Mouse (Mus musculus) MEL (cell line): ENCODE measurements at regions not wholly inside any gene's neighbourhood (a gene's known extent, or its start where the extent isn't known, plus 50 kb on each side); places are given as distances from the start of the nearest gene placed in this dataset.

Experiments used
- CTCF ChIP-seq, 3 experiments: IDR thresholded peaks in 2 of 3; conservative IDR thresholded peaks in 1 of 3; 2 replicates each; pipeline ENCODE4 v1.5.1; 2011 to 2012; ENCODE audit warnings: low read length in 3 of 3, low read depth in 2 of 3, mild to moderate bottlenecking in 2 of 3, improper control_type of control experiment in 1 of 3, inconsistent platforms in 1 of 3, mixed read lengths in 1 of 3, moderate library complexity in 1 of 3; ENCODE audit not compliant: control insufficient read depth in 1 of 3, insufficient read depth in 1 of 3, poor library complexity in 1 of 3, severe bottlenecking in 1 of 3
- E2F4 ChIP-seq: IDR thresholded peaks from 2 replicates; pipeline ENCODE4 v1.6.1; 2011; ENCODE audit warnings: low read depth, low read length, improper control_type of control experiment, borderline replicate concordance
- ELF1 ChIP-seq: IDR thresholded peaks from 2 replicates; pipeline ENCODE4 v1.6.1; 2014; ENCODE audit warnings: low read depth, mild to moderate bottlenecking, inconsistent platforms, low read length, improper control_type of control experiment, moderate library complexity
- EP300 ChIP-seq, 2 experiments: IDR thresholded peaks; 2 replicates each; pipeline ENCODE4 v1.6.1; 2011; ENCODE audit warnings: improper control_type of control experiment in 2 of 2, low read length in 2 of 2, low read depth in 1 of 2, mild to moderate bottlenecking in 1 of 2
- GABPA ChIP-seq: IDR thresholded peaks from 2 replicates; pipeline ENCODE4 v1.6.1; 2012; ENCODE audit warnings: low read depth, mild to moderate bottlenecking, inconsistent platforms, low read length, improper control_type of control experiment, moderate library complexity
- MAX ChIP-seq: IDR thresholded peaks from 2 replicates; pipeline ENCODE4 v1.6.1; 2011; ENCODE audit warnings: low read length, improper control_type of control experiment
- MAZ ChIP-seq: IDR thresholded peaks from 2 replicates; pipeline ENCODE4 v1.6.1; 2012; ENCODE audit warnings: low read depth, mild to moderate bottlenecking, inconsistent platforms, low read length, improper control_type of control experiment
- MXI1 ChIP-seq: IDR thresholded peaks from 2 replicates; pipeline ENCODE4 v1.6.1; 2011; ENCODE audit warnings: mild to moderate bottlenecking, low read depth, low read length, improper control_type of control experiment
- POLR2A ChIP-seq, 2 experiments: IDR thresholded peaks; 2 replicates each; pipeline ENCODE4 v1.6.1; 2011 to 2012; ENCODE audit warnings: low read length in 2 of 2, mild to moderate bottlenecking in 2 of 2, control low read depth in 1 of 2, improper control_type of control experiment in 1 of 2, low read depth in 1 of 2, moderate library complexity in 1 of 2; ENCODE audit not compliant: control insufficient read depth in 1 of 2, insufficient read depth in 1 of 2, poor library complexity in 1 of 2
- SMC3 ChIP-seq: IDR thresholded peaks from 2 replicates; pipeline ENCODE4 v1.6.1; 2011; ENCODE audit warnings: low read depth, low read length, improper control_type of control experiment
- TCF12 ChIP-seq: IDR thresholded peaks from 2 replicates; pipeline ENCODE4 v1.6.1; 2014; ENCODE audit warnings: low read depth, mild to moderate bottlenecking, inconsistent platforms, low read length, improper control_type of control experiment, moderate library complexity
- UBTF ChIP-seq: IDR thresholded peaks from 2 replicates; pipeline ENCODE4 v1.6.1; 2012; ENCODE audit warnings: low read depth, mild to moderate bottlenecking, inconsistent platforms, low read length, improper control_type of control experiment, moderate library complexity, borderline replicate concordance; ENCODE audit not compliant: insufficient read depth
- USF2 ChIP-seq, 2 experiments: IDR thresholded peaks; 2 replicates each; pipeline ENCODE4 v1.6.1; 2011 to 2012; ENCODE audit warnings: improper control_type of control experiment in 2 of 2, low read length in 2 of 2, borderline replicate concordance in 1 of 2, inconsistent platforms in 1 of 2, low read depth in 1 of 2, mild to moderate bottlenecking in 1 of 2; ENCODE audit not compliant: insufficient read depth in 1 of 2
- ZC3H11A ChIP-seq: IDR thresholded peaks from 2 replicates; pipeline ENCODE4 v1.6.1; 2012; ENCODE audit warnings: low read depth, mild to moderate bottlenecking, inconsistent platforms, low read length, improper control_type of control experiment

DNA sequence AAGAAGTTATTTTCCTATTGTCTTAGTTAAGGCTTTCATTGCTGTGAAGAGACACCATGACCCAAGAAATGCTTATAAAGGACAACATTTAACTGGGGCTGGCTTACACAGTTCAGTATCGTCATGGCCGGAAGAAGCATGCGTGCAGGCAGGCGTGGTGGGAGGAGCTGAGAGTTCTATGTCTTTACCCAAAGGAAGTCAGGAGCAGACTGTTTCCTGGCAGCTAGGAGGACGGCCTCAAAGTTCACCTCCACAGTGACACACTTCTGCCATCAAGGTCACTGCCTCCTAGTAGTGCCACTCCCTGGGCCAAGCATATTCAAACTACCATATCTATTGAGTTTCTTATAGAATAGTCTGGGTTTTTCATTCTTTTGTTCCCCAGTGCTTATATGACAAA, 148.4 kb upstream of the Tbca start:
- no peak for TF ChIP-seq POLR2A (IDR thresholded peaks at IDR 0.05; ENCODE audit: control insufficient read depth in 1 of 2, insufficient read depth in 1 of 2, low read depth in 1 of 2, low read length in 2 of 2, poor library complexity in 1 of 2)
- TF ChIP-seq USF2 (IDR thresholded peaks at IDR 0.05; ENCODE audit: borderline replicate concordance in 1 of 2, insufficient read depth in 1 of 2, low read depth in 1 of 2, low read length in 2 of 2): no peak
- no peak for TF ChIP-seq CTCF (IDR thresholded peaks at IDR 0.05 in 2 of 3, conservative IDR thresholded peaks at IDR 0.05 in 1 of 3; ENCODE audit: control insufficient read depth in 1 of 3, insufficient read depth in 1 of 3, low read depth in 2 of 3, low read length in 3 of 3, poor library complexity in 1 of 3, severe bottlenecking in 1 of 3)
- no peak for TF ChIP-seq MXI1
- TF ChIP-seq E2F4: no peak
- no peak for TF ChIP-seq SMC3
- no peak for TF ChIP-seq GABPA
- no peak for TF ChIP-seq UBTF
- TF ChIP-seq EP300 (IDR thresholded peaks at IDR 0.05; ENCODE audit: low read depth in 1 of 2, low read length in 2 of 2): no peak
- no peak for TF ChIP-seq ELF1
- TF ChIP-seq MAX: no peak
- TF ChIP-seq ZC3H11A: no peak
- TF ChIP-seq MAZ: no peak
- no peak for TF ChIP-seq TCF12
